Mouse (Mus musculus): ENCODE measurements around the gene Plekhb2. TPM values are rescaled to one million over a fixed set of nuclear protein-coding genes. Genes with fewer than 3 reads are reported as not detected.

The Plekhb2 gene
- polyA plus RNA-seq, 1 experiment from 2014 or later, result 36.0 TPM

- no peak overlapping the region for H3K27ac ChIP-seq (ENCODE audit: low read depth, low read length)
- no peaks in the 10 kb centered on the region for H3K9me3 ChIP-seq (ENCODE audit: control insufficient read depth, low read length)
- H3K4me1 ChIP-seq (ENCODE audit: control insufficient read depth, insufficient read depth, low read length), result no peaks in the 10 kb centered on the region
- H3K4me3 ChIP-seq (ENCODE audit: low read length), result no peak overlapping the region
- 0 out of 2 replicates have a peak, but pooled peaks cover 2% of the 10 kb centered on the region for H3K36me3 ChIP-seq (ENCODE audit: control insufficient read depth, insufficient read depth, low read length)
- no peaks in the 10 kb centered on the region for H3K27me3 ChIP-seq (ENCODE audit: control insufficient read depth, insufficient read depth, low read length)
- WGBS, result 68% methylated on average over 5 of the region's 5 CpGs
- H3K9ac ChIP-seq (ENCODE audit: low read depth, low read length), result no peak overlapping the region
- no peak overlapping the region for H3K4me2 ChIP-seq (replicated peaks; ENCODE audit: low read depth, low read length)
- ATAC-seq (ENCODE audit: low FRiP score, low TSS enrichment), result no peak
Measured at GRCm38 (mm10) chr1:34858671-34859070, 8.9 kb downstream of the Plekhb2 start.

GRCm38 (mm10) chr1:34859761-34860160 is 10.0 kb downstream of the Plekhb2 start:
- ATAC-seq (ENCODE audit: low FRiP score, low TSS enrichment), result no peak
- 93% methylated on average over 3 of the region's 3 CpGs for WGBS

GRCm38 (mm10) chr1:34860205-34860604 is 10.4 kb downstream of the Plekhb2 start:
- Histone ChIP-seq H3K4me3 (ENCODE audit: low read length) (no peak overlapping the region), H3K4me1 (ENCODE audit: control insufficient read depth, insufficient read depth, low read length) (no peaks in the 10 kb centered on the region), H3K4me2 (replicated peaks; ENCODE audit: low read depth, low read length) (no peak overlapping the region), H3K27me3 (ENCODE audit: control insufficient read depth, insufficient read depth, low read length) (no peaks in the 10 kb centered on the region), H3K9ac (ENCODE audit: low read depth, low read length) (no peak overlapping the region), H3K27ac (ENCODE audit: low read depth, low read length) (no peak overlapping the region), H3K36me3 (ENCODE audit: control insufficient read depth, insufficient read depth, low read length) (0 out of 2 replicates have a peak, but pooled peaks cover 2% of the 10 kb centered on the region), H3K9me3 (ENCODE audit: control insufficient read depth, low read length) (no peaks in the 10 kb centered on the region)
- no peak for ATAC-seq (ENCODE audit: low FRiP score, low TSS enrichment)
- WGBS, result 82% methylated on average over 7 of the region's 7 CpGs

More at GRCm38 (mm10) chr1:34859761-34860160, 10.0 kb downstream of the Plekhb2 start:
- Histone ChIP-seq H3K36me3 (ENCODE audit: control insufficient read depth, insufficient read depth, low read length) (0 out of 2 replicates have a peak, but pooled peaks cover 2% of the 10 kb centered on the region), H3K4me1 (ENCODE audit: control insufficient read depth, insufficient read depth, low read length) (no peaks in the 10 kb centered on the region), H3K9ac (ENCODE audit: low read depth, low read length) (no peak overlapping the region), H3K27ac (ENCODE audit: low read depth, low read length) (no peak overlapping the region), H3K4me3 (ENCODE audit: low read length) (no peak overlapping the region), H3K4me2 (replicated peaks; ENCODE audit: low read depth, low read length) (no peak overlapping the region), H3K9me3 (ENCODE audit: control insufficient read depth, low read length) (no peaks in the 10 kb centered on the region), H3K27me3 (ENCODE audit: control insufficient read depth, insufficient read depth, low read length) (no peaks in the 10 kb centered on the region)

- H3K27me3 ChIP-seq (ENCODE audit: control insufficient read depth, insufficient read depth, low read length), result no peaks in the 10 kb centered on the region
- no peak overlapping the region for H3K27ac ChIP-seq (ENCODE audit: low read depth, low read length)
- H3K9me3 ChIP-seq (ENCODE audit: control insufficient read depth, low read length), result no peaks in the 10 kb centered on the region
- H3K4me2 ChIP-seq (replicated peaks; ENCODE audit: low read depth, low read length), result no peak overlapping the region
- H3K36me3 ChIP-seq (ENCODE audit: control insufficient read depth, insufficient read depth, low read length), result peaks cover 2% of the 10 kb centered on the region; the same call in 1 of the 2 replicates
- H3K9ac ChIP-seq (ENCODE audit: low read depth, low read length), result no peak overlapping the region
- H3K4me1 ChIP-seq (ENCODE audit: control insufficient read depth, insufficient read depth, low read length), result no peaks in the 10 kb centered on the region
- no peak for ATAC-seq (ENCODE audit: low FRiP score, low TSS enrichment)
- H3K4me3 ChIP-seq (ENCODE audit: low read length), result no peak overlapping the region
- 92% methylated on average over 13 of the region's 13 CpGs for WGBS
Measured at GRCm38 (mm10) chr1:34862877-34863276, 13.1 kb downstream of the Plekhb2 start.

GRCm38 (mm10) chr1:34863323-34863722 is 13.5 kb downstream of the Plekhb2 start:
- H3K36me3 ChIP-seq (ENCODE audit: control insufficient read depth, insufficient read depth, low read length), result peaks cover 2% of the 10 kb centered on the region; the same call in 1 of the 2 replicates
- no peak overlapping the region for H3K4me3 ChIP-seq (ENCODE audit: low read length)
- H3K4me1 ChIP-seq (ENCODE audit: control insufficient read depth, insufficient read depth, low read length), result no peaks in the 10 kb centered on the region
- H3K9me3 ChIP-seq (ENCODE audit: control insufficient read depth, low read length), result no peaks in the 10 kb centered on the region
- 74% methylated on average over 7 of the region's 7 CpGs for WGBS
- H3K27ac ChIP-seq (ENCODE audit: low read depth, low read length), result no peak overlapping the region
- no peaks in the 10 kb centered on the region for H3K27me3 ChIP-seq (ENCODE audit: control insufficient read depth, insufficient read depth, low read length)
- ATAC-seq (ENCODE audit: low FRiP score, low TSS enrichment), result no peak
- no peak overlapping the region for H3K9ac ChIP-seq (ENCODE audit: low read depth, low read length)
- H3K4me2 ChIP-seq (replicated peaks; ENCODE audit: low read depth, low read length), result no peak overlapping the region

GRCm38 (mm10) chr1:34864243-34864642 is 14.5 kb downstream of the Plekhb2 start:
- Histone ChIP-seq H3K27ac (ENCODE audit: low read depth, low read length) (no peak overlapping the region), H3K27me3 (ENCODE audit: control insufficient read depth, insufficient read depth, low read length) (no peaks in the 10 kb centered on the region), H3K36me3 (ENCODE audit: control insufficient read depth, insufficient read depth, low read length) (peaks cover 2% of the 10 kb centered on the region; the same call in 1 of the 2 replicates), H3K9ac (ENCODE audit: low read depth, low read length) (no peak overlapping the region), H3K4me2 (replicated peaks; ENCODE audit: low read depth, low read length) (no peak overlapping the region), H3K4me3 (ENCODE audit: low read length) (no peak overlapping the region), H3K9me3 (ENCODE audit: control insufficient read depth, low read length) (no peaks in the 10 kb centered on the region), H3K4me1 (ENCODE audit: control insufficient read depth, insufficient read depth, low read length) (no peaks in the 10 kb centered on the region)
- no peak for ATAC-seq (ENCODE audit: low FRiP score, low TSS enrichment)
- WGBS, result 78% methylated on average over 7 of the region's 7 CpGs

GRCm38 (mm10) chr1:34865866-34866265 is 16.1 kb downstream of the Plekhb2 start:
- no peaks in the 10 kb centered on the region for H3K27me3 ChIP-seq (ENCODE audit: control insufficient read depth, insufficient read depth, low read length)
- H3K27ac ChIP-seq (ENCODE audit: low read depth, low read length), result no peak overlapping the region
- no peak overlapping the region for H3K9ac ChIP-seq (ENCODE audit: low read depth, low read length)
- no peak overlapping the region for H3K4me2 ChIP-seq (replicated peaks; ENCODE audit: low read depth, low read length)
- no peaks in the 10 kb centered on the region for H3K4me1 ChIP-seq (ENCODE audit: control insufficient read depth, insufficient read depth, low read length)
- H3K9me3 ChIP-seq (ENCODE audit: control insufficient read depth, low read length), result no peaks in the 10 kb centered on the region
- ATAC-seq (ENCODE audit: low FRiP score, low TSS enrichment), result no peak
- no peak overlapping the region for H3K4me3 ChIP-seq (ENCODE audit: low read length)
- 91% methylated on average over 9 of the region's 9 CpGs for WGBS
- H3K36me3 ChIP-seq (ENCODE audit: control insufficient read depth, insufficient read depth, low read length), result peaks cover 2% of the 10 kb centered on the region; the same call in 1 of the 2 replicates

- Histone ChIP-seq H3K4me3 (ENCODE audit: low read length) (no peak overlapping the region), H3K27me3 (ENCODE audit: control insufficient read depth, insufficient read depth, low read length) (no peaks in the 10 kb centered on the region), H3K4me2 (replicated peaks; ENCODE audit: low read depth, low read length) (no peak overlapping the region), H3K36me3 (ENCODE audit: control insufficient read depth, insufficient read depth, low read length) (peaks cover 2% of the 10 kb centered on the region; the same call in 1 of the 2 replicates), H3K9me3 (ENCODE audit: control insufficient read depth, low read length) (no peaks in the 10 kb centered on the region), H3K9ac (ENCODE audit: low read depth, low read length) (no peak overlapping the region), H3K4me1 (ENCODE audit: control insufficient read depth, insufficient read depth, low read length) (no peaks in the 10 kb centered on the region), H3K27ac (ENCODE audit: low read depth, low read length) (no peak overlapping the region)
- ATAC-seq (ENCODE audit: low FRiP score, low TSS enrichment), result peak; percentile 60; the same call in 1 of the 2 replicates
- 61% methylated on average over 10 of the region's 10 CpGs for WGBS
Measured at GRCm38 (mm10) chr1:34866815-34867573, 17.2 kb downstream of the Plekhb2 start.

- ATAC-seq (ENCODE audit: low FRiP score, low TSS enrichment), result no peak
- H3K4me3 ChIP-seq (ENCODE audit: low read length), result no peak overlapping the region
- no peaks in the 10 kb centered on the region for H3K9me3 ChIP-seq (ENCODE audit: control insufficient read depth, low read length)
- 95% methylated on average over 5 of the region's 5 CpGs for WGBS
- no peak overlapping the region for H3K27ac ChIP-seq (ENCODE audit: low read depth, low read length)
- H3K27me3 ChIP-seq (ENCODE audit: control insufficient read depth, insufficient read depth, low read length), result no peaks in the 10 kb centered on the region
- H3K4me1 ChIP-seq (ENCODE audit: control insufficient read depth, insufficient read depth, low read length), result no peaks in the 10 kb centered on the region
- H3K36me3 ChIP-seq (ENCODE audit: control insufficient read depth, insufficient read depth, low read length), result peaks cover 2% of the 10 kb centered on the region; the same call in 1 of the 2 replicates
- no peak overlapping the region for H3K9ac ChIP-seq (ENCODE audit: low read depth, low read length)
- H3K4me2 ChIP-seq (replicated peaks; ENCODE audit: low read depth, low read length), result no peak overlapping the region
Measured at GRCm38 (mm10) chr1:34867574-34867955, 17.8 kb downstream of the Plekhb2 start.
